Comparison of ENCODE assay signal across 7 mouse cellular contexts in the genomic region with DNA sequence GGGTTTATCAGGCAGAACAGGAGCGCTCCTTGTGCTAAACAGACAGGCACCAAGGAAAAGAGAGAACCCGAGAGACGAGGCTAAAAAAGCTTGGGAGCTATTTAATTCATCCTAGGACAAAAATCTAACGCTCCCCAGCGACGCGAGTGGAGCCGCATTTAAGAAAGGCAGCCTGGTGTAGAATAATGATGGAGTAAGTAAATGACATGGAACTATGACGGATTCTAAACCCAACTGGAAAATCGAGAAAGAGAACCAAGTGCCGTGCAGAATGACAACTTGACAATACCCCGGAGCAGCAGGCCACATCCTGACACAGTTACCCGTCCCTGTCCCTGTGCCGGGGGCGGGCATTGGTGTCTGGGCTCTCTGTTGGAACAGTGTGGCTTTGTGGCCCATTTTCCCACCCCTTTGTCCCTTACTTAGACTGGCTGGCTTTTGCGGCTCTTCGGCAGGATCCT.
A peak's percentile ranks its signal among the peaks of the same experiment; 100 is the strongest.
DNase-seq lines count a peak whose midpoint lies in the region; ATAC-seq lines count a peak whose summit lies in the region.

No protein-coding gene starts in this region.

- H3K4me1 ChIP-seq in embryonic facial prominence, embryonic 14.5 days (ENCODE audit: control insufficient read depth, insufficient read depth, low read length), result 0 out of 2 replicates have a peak, but pooled peaks cover 6% of the 10 kb centered on the region

- no peaks in the 10 kb centered on the region for H3K36me3 ChIP-seq in embryonic facial prominence, embryonic 14.5 days (ENCODE audit: control insufficient read depth, insufficient read depth, low read length)

- peak overlapping the region; percentile 14; the same call in 1 of the 2 replicates for H3K4me2 ChIP-seq in embryonic facial prominence, embryonic 14.5 days (ENCODE audit: low read depth, low read length)

- H3K9ac ChIP-seq in embryonic facial prominence, embryonic 14.5 days (ENCODE audit: low read depth, low read length), result no peak overlapping the region

- DNase-seq in right cerebral cortex, postnatal 4 days, result peak; percentile 44
- no peak for DNase-seq in right cerebral cortex, postnatal 14 days
- DNase-seq in embryonic facial prominence, embryonic 14.5 days (ENCODE audit: low spot score), result no peak
- peak; percentile 60 for DNase-seq in left cerebral cortex, postnatal 4 days
- DNase-seq in gastrocnemius, postnatal 4 days (ENCODE audit: low spot score in 2 of 2), result no peak
- no peak for DNase-seq in adrenal gland, postnatal 4 days (ENCODE audit: low spot score in 2 of 2)
- no peak for DNase-seq in urinary bladder, postnatal 36 days (ENCODE audit: low spot score in 2 of 2)

- H3K9me3 ChIP-seq in embryonic facial prominence, embryonic 14.5 days (ENCODE audit: control insufficient read depth, low read length), result no peaks in the 10 kb centered on the region

- H3K27ac ChIP-seq in embryonic facial prominence, embryonic 14.5 days (replicated peaks; ENCODE audit: low read depth, low read length), result no peak overlapping the region

- WGBS in embryonic facial prominence, embryonic 14.5 days, result 51% methylated on average over 17 of the region's 17 CpGs

- no peak overlapping the region for H3K4me3 ChIP-seq in embryonic facial prominence, embryonic 14.5 days (ENCODE audit: low read depth, low read length)

- intact Hi-C loops in left cerebral cortex, postnatal 4 days (cut with DNase I), result no loop called here

- peaks cover 19% of the 10 kb centered on the region; the same call in 1 of the 2 replicates for H3K27me3 ChIP-seq in embryonic facial prominence, embryonic 14.5 days (replicated peaks; ENCODE audit: control insufficient read depth, insufficient read depth, low read length)

- ATAC-seq in embryonic facial prominence, embryonic 14.5 days (ENCODE audit: low read depth), result no peak

Comparison
In these comparisons a context has a peak if more than half of its experiments do, and no peak if none do; other contexts are left out.
1. DNase-seq: peak in right cerebral cortex, postnatal 4 days (single experiment) and left cerebral cortex, postnatal 4 days (single experiment); none in right cerebral cortex, postnatal 14 days (single experiment), embryonic facial prominence, embryonic 14.5 days (single experiment), gastrocnemius, postnatal 4 days (0 of 2), adrenal gland, postnatal 4 days (0 of 2) and urinary bladder, postnatal 36 days (0 of 2).